Mouse (Mus musculus) layer of hippocampus, adult 2 months (tissue): ENCODE data around the gene Psmc2. TPM values are rescaled to one million over a fixed set of nuclear protein-coding genes. Genes with fewer than 3 reads are reported as not detected.
A peak's percentile ranks its signal among the peaks of the same experiment; 100 is the strongest.

Experiments
- DNase-seq, 2 experiments: peaks; one replicate each; pipeline ENCODE4 v3.0.0; 2022; ENCODE audit warnings: low spot score in 2 of 2
- H3K27ac ChIP-seq: fragments of 200-600 bp; 2 replicates; pipeline ENCODE4 v1.8.1; 2022
- H3K4me3 ChIP-seq: fragments of 200-600 bp; 2 replicates; pipeline ENCODE4 v1.8.1; 2022; ENCODE audit warnings: mild to moderate bottlenecking
- CTCF ChIP-seq: fragments of 200-600 bp; conservative IDR thresholded peaks from 2 replicates; pipeline ENCODE4 v1.8.1; 2022; ENCODE audit warnings: antibody characterized with exemption, mild to moderate bottlenecking, moderate library complexity
- total RNA-seq, 2 experiments: library from RNA; stranded (reverse); gene quantifications; 2 replicates each; pipeline ENCODE4 v1.2.3; 2021

Gene Psmc2
- total RNA-seq, 2 experiments from 2014 or later = 116 to 118 TPM

DNA sequence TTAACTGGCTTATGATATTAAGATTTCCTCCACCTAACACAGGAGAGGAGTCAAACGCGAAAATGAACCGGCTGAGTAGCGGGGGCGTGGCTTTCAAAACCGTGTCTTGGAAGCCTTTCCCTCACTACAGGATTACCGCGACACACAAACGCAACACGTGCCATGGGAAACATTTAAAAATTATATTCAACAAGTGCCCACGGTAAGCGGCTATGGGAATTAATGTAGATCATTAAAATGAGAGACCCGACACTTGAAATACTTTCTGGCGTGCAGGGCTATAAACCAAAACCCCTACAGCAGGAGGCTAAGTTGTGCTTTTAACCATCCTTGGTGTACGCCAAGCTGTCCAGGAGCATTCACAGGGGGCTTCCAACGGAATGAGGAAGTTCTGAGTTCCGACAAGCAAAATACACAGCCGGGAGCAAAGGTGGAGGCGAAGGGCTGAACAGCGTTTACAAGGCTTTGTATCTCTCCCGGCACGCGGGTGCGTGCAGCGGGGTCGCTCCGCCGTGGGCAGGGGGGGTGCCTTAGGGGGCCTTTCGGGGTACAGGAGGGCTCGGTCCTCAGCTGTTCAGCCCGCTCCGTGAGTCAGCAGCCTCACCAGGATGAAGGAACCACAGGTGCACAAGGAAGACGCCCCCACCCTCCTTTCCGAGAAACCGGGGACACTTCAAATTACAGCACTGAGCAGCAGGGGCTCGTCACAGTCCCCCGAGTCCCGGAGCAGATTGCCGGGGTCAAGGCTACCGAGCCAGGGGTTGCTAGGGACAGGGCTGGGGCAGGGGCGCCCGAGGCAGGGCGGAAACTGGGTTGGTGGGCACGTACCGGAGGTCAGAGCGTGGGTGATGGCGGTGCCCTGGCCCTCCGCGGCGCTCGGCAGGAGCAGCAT, 676 bp upstream of the Psmc2 start:
- DNase-seq = no peak

DNA sequence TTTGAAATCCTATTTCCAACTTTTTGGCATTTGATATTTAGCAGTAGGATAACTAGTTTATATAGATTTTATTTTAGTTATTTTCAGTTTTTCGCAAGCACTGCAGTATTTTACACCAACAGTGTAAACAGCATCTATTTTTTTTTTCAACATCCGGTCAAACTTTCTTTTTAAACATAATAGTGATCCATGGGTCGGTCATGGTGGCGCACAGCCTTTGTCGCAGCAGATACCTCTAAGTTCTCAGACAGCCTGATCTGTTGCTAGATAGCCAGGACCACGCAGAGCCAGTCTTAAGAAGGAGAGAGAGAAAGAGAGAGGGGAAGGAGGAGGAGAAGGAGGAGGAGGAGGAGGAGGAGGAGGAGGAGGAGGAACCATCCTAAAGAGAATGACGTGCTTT, 693 bp downstream of the Psmc2 start:
- no peak for DNase-seq
- peak overlapping the region; percentile 94 for H3K27ac ChIP-seq
- TF ChIP-seq CTCF = no peak
- H3K4me3 ChIP-seq = no peak overlapping the region; the same call in 1 of the 2 replicates

More for the DNA sequence above, 676 bp upstream of the Psmc2 start:
- Histone ChIP-seq H3K4me3 (peak overlapping the region; percentile 97), H3K27ac (peak overlapping the region; percentile 84)
- TF ChIP-seq CTCF = no peak

DNA sequence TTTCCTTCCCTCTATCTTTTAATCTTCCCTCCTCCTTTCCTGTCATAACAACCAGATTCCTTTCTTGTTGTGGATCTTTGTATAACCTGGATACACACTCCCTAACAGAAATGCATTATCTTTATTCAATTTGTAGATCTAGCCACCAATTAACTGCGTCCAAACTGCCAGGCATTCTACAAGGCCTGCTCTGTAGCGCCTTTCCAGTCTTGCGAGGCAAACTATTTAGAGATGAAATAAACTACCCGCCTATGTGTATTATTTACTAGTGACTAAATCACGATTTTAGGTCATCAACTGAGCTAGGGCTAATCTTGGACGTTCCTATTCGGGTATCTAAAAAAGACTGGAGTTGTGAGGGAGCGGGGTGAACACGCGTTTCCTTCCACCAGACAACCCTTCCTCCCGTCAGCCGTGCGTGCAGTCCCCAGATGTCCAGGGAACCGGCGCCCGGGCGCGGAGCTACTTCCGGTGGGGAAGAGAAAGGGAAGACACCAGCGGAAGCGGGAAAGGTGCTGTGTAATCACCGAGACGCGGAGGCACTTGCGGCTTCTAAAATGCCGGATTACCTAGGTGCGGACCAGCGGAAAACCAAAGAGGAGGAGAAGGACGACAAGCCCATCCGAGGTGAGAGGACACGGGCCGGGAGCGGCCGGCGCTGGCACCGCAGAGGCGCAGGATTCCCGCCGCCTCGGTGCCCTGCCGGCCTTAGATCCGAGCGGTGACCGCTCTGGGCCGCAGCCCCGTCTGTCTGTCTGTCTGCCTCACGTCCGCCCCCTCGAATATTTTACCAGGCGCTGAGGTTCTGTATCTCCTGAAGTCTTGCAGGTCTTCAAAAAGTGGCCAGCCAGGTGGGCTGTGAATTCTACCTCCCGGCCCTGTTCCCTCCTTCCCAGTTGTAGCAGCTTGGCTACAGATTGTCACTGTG, 1.4 kb downstream of the Psmc2 start:
- 0 out of 2 replicates have a peak, but pooled peaks have one; percentile 2 for TF ChIP-seq CTCF
- peak; percentile 92 to 96 for DNase-seq
- Histone ChIP-seq H3K4me3 (peak overlapping the region; percentile 88), H3K27ac (peak overlapping the region; percentile 94)

DNA sequence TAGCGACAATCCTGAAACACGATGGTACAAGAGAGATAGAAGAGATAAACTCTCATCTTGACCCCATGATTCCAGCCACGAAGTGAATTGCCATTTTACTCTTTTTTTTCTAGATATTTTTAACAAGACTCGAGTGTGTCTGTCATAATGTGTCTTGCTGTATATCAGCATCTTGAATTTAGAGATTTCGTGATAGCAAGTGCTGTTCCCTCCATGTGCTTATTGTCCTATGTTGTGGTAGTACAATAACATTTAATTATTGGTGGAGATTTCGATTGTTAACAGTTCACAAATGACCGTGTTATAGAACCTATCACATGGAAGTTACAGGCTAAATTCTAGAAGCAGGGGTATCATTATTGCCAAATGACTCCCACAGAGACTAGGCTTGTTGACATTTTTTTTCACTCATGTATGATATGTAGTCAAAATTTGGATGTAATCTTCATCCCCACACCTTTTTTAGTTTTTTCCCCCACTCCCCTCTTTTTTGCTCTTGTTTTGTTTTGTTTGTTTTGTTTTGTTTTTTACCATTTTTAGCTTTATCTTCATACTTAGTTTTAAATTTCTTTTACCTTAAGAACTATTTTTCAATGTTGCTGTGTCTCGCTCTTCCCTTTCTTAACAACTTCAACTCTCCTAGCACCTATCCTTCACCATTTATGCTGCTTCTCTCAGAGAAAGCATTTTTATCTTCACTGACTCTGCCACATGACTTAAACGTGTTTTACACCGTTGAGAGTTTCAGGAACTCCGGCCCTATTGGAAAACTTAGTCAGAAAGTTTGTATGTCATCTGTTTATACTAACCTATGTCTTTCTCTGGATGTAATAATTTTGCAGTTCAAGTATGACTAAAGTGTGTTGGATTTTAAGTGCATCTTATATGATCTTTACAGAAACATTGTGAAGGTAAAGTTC, 2.4 kb downstream of the Psmc2 start:
- peak overlapping the region; percentile 88 for H3K4me3 ChIP-seq
- no peak for DNase-seq
- H3K27ac ChIP-seq = peak overlapping the region; percentile 94
- no peak for TF ChIP-seq CTCF

DNA sequence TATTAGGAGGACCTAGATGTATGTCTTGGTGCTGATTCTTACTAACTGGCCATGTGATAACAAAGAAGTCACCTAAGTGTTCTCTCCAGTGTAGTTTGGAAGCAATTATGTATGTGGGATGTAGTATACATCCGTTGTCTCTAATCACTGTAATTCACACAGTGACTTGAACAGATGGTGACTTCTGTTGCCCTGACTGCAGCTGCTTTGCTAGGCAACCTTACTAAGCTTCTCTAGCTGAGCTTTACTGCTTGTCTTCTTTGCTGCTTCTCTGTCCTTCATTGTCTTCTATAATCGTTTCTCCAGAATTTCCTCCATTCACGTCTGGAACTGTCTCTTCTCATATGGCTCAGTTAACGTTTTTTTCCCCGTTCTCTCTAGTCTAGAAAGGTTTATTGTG, 4.0 kb downstream of the Psmc2 start:
- Histone ChIP-seq H3K27ac (peak overlapping the region; percentile 94), H3K4me3 (peak overlapping the region; percentile 88; the same call in 1 of the 2 replicates)
- peak; percentile 32 to 34 for DNase-seq
- no peak for TF ChIP-seq CTCF

DNA sequence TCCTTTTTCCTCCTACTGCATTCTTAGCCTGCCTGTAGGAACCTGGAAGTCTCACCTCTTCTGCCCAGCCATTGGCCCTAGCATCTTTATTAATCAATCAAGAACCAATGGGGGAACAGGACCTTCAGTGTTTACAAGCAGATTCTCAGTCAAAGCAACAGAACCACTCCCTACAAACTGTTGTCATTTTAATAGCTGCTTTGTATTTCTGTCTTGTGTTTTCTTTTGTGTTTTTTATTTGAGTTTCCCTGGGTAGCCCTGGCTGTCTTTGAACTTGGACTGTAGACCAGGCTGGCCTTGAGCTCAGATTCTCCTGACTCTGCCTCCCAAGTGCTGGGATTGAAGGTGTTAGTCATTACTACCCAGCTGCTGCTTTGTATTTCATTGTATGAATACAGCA, 7.1 kb downstream of the Psmc2 start:
- Histone ChIP-seq H3K27ac (no peak overlapping the region), H3K4me3 (no peak overlapping the region)
- DNase-seq = no peak
- no peak for TF ChIP-seq CTCF

DNA sequence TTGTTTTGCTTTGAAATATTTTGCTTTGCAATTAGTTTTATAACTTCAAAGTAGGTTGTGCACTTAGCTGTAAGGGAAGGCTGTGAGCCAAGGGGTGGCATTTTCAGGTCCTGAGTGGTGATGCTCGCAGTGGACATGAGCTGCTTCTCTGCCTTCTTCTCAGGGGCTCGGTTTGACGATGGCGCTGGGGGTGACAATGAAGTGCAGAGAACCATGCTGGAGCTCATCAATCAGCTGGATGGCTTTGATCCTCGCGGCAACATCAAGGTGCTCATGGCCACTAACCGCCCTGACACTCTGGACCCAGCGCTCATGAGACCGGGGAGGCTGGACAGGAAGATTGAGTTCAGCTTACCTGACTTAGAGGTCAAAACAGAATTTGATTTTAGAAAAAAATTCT, 17.8 kb downstream of the Psmc2 start:
- H3K27ac ChIP-seq = no peak overlapping the region
- no peak for DNase-seq
- no peak for TF ChIP-seq CTCF
- no peak overlapping the region for H3K4me3 ChIP-seq

DNA sequence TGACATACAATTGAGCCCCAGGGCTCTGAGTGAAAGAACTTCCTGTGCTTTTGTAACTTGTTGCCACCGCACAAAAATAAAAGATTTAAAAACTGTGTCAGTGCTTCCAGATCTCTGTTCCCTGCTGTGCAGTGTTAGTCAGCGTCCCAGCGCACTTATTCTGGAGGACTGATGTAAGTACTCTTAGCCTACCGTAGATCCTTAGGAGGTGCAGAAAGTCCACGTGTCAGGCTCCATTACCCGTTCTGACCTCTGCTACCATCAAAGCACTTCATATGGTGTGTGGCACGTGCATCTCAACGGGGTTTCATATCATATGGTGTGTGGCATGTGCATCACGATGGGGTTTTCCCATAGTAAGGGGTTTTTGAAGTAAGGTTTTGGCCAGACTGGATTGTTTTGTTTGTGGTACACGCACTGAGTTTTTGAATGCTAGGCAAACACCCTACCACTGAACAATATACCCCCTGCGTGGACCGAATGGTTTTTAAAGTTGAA, 18.7 kb downstream of the Psmc2 start:
- H3K27ac ChIP-seq = no peak overlapping the region
- DNase-seq = no peak
- no peak overlapping the region for H3K4me3 ChIP-seq
- no peak for TF ChIP-seq CTCF

DNA sequence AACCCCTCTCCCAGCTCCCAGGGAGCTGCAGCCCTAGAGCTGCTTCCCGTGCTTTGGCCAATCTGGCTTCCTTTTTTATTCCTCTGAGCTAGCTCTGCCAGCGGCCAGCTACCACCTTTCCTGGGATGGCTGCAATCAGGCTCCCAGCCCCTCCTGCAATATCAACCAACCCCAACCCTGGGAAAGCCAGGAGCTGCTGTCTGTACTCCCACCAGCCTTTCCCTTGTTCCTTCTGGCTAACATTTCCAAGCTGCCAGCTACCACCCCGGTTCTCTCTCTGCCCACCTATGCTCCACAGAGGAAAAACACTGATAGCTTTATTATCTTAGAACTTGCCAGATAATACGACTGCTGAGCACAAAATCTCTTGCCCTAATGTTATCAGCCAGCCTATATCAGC, 19.8 kb downstream of the Psmc2 start:
- peak overlapping the region; percentile 48; the same call in 1 of the 2 replicates for H3K27ac ChIP-seq
- DNase-seq = no peak
- H3K4me3 ChIP-seq = no peak overlapping the region
- TF ChIP-seq CTCF = no peak

DNA sequence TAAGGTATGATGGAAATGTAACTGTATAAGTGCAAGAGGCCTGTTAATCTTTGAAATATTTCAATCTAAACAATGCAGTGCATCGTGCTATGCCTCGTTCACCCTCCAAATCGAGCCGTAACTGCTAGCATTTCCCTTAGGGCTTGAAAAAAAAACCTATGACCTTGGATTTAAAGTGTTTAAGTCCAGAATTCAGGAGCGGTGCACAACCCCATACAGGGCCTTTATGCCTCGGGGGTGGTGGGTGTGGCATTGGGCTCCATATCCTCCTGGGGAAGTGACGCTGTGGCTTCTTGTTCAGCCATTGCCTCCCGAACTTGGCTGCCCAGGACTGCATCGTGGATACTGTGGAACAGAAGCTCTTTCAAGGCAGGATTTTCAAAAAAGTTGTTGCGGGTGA, 25.8 kb downstream of the Psmc2 start:
- no peak for DNase-seq
- Histone ChIP-seq H3K27ac (no peak overlapping the region), H3K4me3 (no peak overlapping the region)
- TF ChIP-seq CTCF = no peak

DNA sequence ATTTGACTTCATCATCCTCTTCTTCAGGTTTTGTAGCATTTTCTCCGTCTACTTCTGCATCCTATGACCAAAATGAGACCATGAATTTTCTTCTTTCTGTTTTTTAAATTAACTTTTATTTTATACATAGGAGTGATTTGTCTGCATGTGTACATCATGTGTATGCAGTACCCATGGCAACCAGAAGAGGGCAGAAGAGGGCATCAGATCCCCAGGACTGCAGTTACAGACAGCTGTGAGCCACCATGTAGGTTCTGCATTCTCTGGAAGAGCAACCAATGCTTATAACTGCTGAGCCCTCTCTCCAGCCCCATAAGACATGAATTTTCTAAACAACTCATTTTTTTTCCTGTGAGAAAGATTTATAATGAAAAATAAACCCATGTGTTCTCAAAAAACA, 28.9 kb downstream of the Psmc2 start:
- peak in 1 of 2 experiments; percentile 45 for DNase-seq
- TF ChIP-seq CTCF = peak; percentile 79
- Histone ChIP-seq H3K27ac (no peak overlapping the region), H3K4me3 (no peak overlapping the region)

DNA sequence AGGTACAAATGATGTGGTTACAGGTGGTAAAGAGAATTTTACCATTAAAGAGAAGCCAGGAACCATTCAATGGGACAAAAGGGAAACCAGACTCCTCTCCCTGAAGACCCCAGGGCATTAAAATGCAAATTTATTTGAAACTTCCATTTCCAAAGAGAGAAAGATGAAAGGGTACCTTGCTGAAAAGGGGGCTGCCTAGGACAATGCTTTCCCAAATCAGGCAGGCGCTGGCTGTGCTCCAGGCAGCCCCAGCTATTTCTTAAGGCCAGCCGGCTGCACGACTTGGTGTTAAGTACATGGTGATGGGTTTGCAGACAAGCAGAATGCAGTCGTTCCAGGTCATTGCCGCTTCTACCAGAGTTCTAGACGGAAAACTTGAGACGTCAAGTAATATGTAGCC, 41.3 kb downstream of the Psmc2 start:
- no peak for DNase-seq
- no peak for TF ChIP-seq CTCF
- no peak overlapping the region for H3K27ac ChIP-seq

More for the DNA sequence above, 41.3 kb downstream of the Psmc2 start:
- no peak overlapping the region for H3K4me3 ChIP-seq
